Mouse (Mus musculus) monocyte, adult 2 months (primary cell): ENCODE data around the gene Zfhx2.

ENCODE experiments used
- DNase-seq, 2 experiments: peaks; one replicate each; pipeline ENCODE4 v3.0.0; 2022; ENCODE audit warnings: low spot score in 2 of 2, low read depth in 1 of 2

The Zfhx2 gene

DNA sequence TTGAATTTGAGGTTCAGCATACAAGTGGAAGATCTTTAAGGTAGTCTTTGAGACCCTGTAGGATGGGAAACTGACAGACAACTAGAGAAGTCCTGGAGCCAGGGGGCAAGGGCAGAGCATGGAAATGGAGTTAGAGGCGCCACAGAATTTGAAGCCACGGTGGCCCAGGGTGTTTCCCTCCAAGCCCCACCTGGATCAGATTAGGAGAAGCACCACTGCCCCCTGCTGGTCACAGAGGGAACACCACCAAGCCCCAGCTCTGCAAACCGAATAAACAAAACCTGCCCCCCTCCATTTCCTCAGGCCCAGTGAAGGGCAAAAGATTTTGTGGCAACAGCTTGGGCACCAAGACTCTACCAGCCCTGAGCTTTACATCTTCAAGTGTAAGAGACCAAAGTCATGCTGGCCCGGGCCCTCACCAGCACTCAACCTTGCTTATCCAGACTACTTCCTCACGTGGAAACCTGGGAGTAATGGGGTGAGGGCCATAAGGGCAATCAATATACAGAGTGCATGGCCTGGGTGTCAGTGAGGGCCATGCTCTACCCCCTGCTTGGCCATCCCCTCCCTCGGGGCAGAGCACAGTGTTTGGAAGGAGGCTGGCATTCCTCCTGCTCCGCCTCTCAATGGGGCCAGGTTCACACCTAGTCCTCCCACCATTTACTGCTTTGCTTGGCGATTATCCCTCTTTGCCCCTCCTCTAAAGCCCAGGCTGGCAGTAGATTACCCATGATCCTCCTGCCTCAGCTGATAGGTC is 12.7 kb downstream of the Zfhx2 start:
- no peak for DNase-seq

DNA sequence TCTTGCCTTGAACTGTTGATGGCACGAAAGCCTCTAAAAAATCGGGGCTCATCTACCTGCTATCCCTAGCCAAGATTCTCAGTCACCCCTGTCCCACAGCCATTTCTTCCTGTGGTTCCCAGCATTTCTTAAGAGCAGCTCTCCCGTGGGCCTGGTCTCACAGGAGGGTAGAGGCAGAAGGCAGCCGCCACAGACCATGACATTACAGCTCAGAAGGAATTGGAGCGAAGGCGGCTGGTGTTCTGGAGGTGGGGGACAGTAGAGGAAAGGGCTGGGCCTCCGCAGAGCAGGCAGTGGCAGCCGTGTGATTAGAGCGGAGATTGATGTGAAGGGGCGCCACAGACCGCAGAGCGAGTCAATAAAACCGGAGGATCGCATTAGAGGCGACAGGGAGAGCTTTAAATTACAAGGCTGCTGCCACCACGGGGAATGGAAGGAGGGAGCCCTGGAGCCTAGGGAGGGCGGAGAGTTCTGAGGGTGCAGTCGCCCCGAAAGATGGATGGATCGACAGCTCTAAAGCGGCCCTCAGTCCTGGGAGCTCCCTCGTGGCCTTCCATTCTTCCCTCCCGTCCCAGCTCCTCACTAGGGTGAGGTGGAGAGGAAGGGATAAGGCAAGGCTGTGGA is 13.6 kb downstream of the Zfhx2 start:
- no peak for DNase-seq

DNA sequence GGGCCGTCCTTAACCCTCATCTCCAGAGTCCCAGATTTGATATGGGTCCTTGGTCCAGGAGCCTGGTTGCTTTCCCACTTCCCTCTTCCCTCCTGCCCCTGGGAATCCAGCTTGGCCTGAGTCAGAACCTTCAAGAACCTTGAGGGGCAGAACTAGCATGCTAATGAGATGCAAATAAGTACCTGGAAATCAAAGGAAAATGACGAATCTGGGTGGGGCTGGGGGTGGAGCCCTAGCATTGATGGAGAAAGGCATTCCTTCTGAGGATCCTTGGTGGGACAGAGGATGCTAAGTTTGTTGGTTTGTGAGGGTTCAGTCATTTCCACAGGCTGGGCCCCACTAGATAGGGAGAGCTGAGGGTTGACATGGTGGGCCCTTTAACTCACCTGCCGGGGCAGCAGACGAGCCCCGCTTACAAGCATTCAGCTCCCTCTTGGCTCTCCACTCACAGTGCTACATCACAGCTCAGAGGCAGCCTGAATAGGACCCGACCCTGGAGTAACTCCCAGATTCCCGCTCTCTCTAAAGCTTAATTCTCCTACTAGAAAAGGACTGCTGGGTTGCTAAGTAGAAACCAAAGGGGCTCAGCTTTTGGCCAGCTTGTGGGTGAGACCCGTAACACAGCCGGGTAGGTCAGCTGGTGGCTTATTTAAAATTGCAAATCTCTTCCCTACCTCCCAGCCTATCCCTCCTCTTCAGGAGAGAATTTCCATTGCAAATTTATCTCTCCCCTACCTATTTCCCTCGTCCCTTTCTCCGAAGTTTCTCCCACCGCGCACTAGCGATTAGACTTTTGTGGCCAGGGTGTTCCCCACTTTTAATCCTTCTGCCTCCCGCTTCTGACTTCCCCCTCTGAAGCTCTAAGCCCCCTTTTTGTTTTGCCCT is 14.4 kb downstream of the Zfhx2 start:
- DNase-seq = no peak

DNA sequence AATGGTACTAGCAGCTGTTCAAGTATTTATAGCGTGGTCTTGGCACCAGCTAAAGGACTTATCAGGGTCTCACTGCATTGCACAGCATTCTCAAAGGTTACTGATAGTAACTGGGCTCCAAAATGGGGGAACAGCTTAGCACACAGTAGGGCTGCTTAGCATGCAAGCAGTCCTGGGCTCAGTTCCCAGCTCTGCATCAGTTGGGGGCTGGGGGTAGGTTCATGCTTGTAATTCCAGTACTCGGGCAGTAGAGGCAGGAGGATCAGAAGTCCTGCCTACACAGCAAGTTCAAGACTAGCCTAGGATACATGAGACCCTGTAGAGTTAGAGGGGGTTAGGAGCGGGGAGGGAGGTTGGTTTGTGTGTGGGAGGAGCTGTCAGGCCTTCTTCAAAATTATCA is 15.2 kb downstream of the Zfhx2 start:
- no peak for DNase-seq

GRCm38 (mm10) chr14:55076224-55076623 is 15.9 kb downstream of the Zfhx2 start:
- no peak for DNase-seq

GRCm38 (mm10) chr14:55074416-55074815 is 17.7 kb downstream of the Zfhx2 start:
- DNase-seq = no peak

- DNase-seq = no peak
These were observed 20.4 kb downstream of the Zfhx2 start for GRCm38 (mm10) chr14:55071756-55072155.

GRCm38 (mm10) chr14:55066042-55066441 is 26.1 kb downstream of the Zfhx2 start:
- no peak for DNase-seq

- DNase-seq = no peak
These were observed 26.7 kb downstream of the Zfhx2 start for GRCm38 (mm10) chr14:55065391-55065790.

DNA sequence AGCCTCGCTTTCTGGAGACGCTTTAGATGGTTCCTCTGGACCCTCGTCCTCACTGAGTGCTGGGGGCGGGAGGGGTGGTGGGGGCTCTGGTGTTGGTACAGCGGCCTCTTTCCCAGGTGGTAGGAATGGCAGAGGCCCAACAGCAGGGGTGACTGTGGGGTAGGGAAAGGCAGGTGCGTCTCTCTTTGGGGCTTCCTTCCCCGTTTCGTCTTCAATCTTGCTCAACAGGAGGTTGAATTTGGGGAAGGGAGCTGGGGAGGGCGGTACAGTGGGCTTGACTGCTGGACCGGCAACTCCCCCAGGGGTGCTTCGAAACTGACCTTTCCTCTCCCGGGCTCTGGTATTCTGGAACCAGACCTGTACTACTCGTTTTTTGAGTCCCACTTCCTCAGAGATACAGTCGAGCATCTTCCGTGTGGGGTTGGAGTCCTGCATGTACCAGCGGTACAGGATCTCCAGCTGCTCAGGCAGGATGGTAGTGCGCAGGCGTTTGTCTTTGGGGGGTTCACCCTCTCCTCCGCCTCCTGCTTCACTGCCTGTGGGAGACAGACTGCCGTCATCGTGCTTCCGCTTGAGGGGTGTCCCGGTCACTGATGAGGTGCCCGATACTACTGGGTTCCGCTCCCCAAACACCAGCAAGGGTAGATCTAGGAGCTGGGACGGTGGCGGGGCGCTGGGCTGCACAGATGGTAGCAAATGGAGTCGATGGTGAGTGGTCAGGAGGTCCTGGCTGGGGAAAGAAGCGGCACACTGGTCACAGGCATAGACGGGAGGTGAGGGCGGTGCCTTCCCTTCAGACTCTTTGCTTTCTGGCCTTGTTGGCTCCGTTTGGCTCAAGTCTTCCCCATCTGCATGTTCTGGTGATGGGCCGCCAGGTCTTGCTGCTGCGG is 27.4 kb downstream of the Zfhx2 start:
- DNase-seq = no peak

DNA sequence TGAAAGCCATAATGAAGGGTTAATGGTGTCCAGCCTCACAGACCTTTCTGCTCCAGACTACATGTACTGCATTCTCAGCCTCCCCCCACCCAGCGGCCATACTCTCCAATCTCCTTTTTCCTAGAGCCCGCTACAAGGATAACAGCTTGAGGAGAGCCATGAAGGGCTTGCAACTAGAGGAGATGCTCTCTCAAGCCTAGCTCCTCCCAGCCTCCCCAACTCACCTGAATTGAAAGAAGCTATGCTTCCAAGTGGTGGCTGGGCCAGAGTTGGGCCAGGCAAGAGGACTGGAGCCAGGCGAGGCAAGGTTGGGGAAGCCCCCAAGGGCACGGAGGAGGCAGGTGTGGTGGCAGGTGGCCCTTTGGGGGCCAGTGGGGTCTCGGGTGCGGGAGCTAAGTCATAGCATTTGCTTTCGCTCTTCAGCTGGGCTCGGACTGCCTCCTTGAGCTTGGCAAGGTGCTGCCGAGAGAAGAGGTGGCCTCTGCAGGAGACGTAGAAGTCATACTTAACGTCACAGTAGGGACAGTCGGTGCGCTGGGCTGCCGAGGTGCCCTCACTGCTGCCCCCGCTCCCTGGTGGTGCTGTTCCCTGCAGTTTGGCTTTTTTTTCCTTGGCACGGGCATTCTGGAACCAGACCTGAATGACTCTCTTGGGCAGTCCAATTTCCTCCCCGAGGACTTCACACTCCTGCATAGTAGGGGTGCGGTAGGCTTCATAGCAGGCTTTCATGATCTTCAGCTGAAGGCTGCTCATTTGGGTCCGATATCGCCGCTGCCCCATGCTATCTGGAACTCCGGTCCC is 28.3 kb downstream of the Zfhx2 start:
- DNase-seq = no peak

GRCm38 (mm10) chr14:55063117-55063516 is 29.0 kb downstream of the Zfhx2 start:
- no peak for DNase-seq

GRCm38 (mm10) chr14:55062626-55063025 is 29.5 kb downstream of the Zfhx2 start:
- DNase-seq = no peak

DNA sequence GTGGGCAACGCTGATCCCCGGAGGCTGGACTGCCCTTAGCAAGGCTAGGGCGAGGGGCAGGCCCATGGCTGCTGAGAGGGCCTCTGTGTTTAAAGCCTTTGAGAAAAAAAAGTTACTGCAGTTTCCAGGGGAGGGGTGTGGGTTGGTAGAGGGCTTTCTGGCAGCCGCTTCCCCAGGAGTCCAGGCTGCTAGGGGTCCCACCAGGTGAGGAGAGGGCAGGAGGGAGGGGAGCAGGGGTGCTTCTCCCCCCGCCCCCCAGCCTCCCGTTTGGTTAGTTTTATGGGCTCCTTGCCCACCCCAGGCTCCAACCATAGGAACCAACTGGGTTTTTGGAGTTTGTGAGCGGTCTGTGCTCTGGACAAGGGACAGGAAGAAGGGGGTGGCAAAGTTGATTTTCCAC is 30.3 kb downstream of the Zfhx2 start:
- DNase-seq = no peak

DNA sequence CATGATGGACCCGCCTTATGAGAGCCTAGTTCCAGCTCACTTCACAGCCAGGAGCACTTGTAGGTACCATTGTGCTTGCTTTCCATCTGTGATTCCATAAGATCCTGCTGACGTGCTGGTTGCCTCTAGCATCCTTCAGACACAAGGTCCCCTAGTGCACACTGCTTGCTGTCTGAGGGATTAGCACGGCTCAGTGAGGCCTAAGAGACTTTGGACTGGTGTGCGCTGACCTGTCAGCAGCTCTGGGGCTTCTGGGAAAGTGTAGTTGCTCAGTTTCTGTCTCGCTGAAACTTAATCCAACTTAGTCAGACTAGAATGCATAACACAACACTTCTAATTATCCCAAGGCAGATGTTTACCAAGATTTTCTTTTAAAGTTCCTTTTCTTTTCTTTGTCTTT is 32.2 kb downstream of the Zfhx2 start:
- no peak for DNase-seq

GRCm38 (mm10) chr14:55059009-55059408 is 33.1 kb downstream of the Zfhx2 start:
- DNase-seq = no peak

GRCm38 (mm10) chr14:55055167-55055834 is 36.8 kb downstream of the Zfhx2 start:
- peak; percentile 45 to 65 for DNase-seq

DNA sequence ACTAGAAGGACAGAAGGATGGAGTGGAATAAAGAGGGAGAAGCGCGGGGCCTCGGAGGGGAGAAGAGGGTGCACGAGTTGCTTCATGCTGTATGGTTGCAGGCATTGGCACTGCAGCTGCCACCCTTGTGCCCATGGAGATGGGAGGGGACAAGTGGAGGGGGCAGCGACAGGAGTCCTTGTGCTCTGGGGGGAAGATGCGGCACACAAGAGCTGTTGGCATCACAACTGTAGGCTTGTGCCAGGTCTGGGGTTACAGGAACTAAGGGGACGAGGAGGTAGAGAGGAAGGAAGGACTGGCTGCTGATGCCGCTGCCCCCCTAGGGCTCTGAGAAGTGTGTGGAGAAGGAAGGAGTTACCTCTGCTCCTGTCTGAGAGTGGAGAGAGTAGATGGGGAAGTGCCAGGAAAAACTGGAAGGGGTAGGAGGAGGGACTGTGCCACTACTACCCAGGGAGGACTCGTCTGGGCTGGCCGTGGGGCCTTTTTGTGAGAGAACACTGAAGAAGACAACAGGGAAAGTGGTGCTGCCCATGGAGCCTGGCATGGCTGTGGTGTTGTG is 37.9 kb downstream of the Zfhx2 start:
- DNase-seq = no peak

DNA sequence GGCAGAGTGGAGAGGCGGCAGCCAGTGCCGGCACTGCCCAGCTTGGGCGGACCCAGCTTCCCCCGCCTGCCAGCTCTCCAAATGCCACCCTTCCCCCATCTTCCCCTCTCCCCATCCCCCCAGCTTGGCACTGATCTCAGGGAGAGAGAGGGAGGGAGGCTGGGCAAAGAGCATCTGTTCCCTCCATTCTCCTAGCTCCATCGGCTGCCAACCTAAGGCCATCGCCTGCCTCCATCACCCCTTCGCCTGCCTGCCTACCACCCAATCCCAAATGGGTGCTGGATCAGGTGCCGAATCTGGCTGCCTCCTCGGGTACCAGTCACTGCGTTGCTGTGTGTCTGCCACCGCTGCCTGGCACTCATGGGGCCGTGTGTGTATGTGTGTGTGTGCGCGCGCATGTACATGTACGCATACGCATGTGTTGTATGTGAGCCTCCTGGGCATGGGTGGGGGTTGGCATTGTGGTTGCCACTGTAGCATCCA is 38.4 kb downstream of the Zfhx2 start:
- no peak for DNase-seq
